Mouse (Mus musculus): Measurements from ENCODE around the gene Olfr853. TPM values are rescaled to one million over a fixed set of nuclear protein-coding genes. Genes with fewer than 3 reads are reported as not detected.

Gene Olfr853
- polyA plus RNA-seq (2014; fragmentation: Nextera tagmentation; extraction: Ambion mirVana), result not detected in 2 replicates

GRCm38 (mm10) chr9:19540976-19541375 is at the start of gene Olfr853:
Olfr853 (minus strand) TSS chr9:19541076.
- H3K27ac ChIP-seq, result no peak within 1 kb of the TSS
- no peaks in the 10 kb centered on the region for H3K4me1 ChIP-seq (replicated peaks; ENCODE audit: control insufficient read depth, insufficient read depth, low read length)

GRCm38 (mm10) chr9:19582317-19582716 is 41.4 kb upstream of the Olfr853 start, which contains the start of gene Olfr855:
Olfr855 (plus strand) TSS chr9:19582617.
- DNase-seq (ENCODE audit: low spot score) (no peak), ATAC-seq (ENCODE audit: low FRiP score) (no peak)
- H3K4me3 ChIP-seq (replicated peaks; ENCODE audit: low read length), result no peak within 1 kb of the TSS
- H3K27ac ChIP-seq, result no peak within 1 kb of the TSS
- H3K9ac ChIP-seq, result no peak within 1 kb of the TSS
- no peaks in the 10 kb centered on the region for H3K36me3 ChIP-seq (replicated peaks; ENCODE audit: control insufficient read depth, insufficient read depth)
- no peaks in the 10 kb centered on the region for H3K4me1 ChIP-seq (replicated peaks; ENCODE audit: control insufficient read depth, insufficient read depth, low read length)
- H3K9me3 ChIP-seq (ENCODE audit: control insufficient read depth, low read length), result no peaks in the 10 kb centered on the region
- H3K4me2 ChIP-seq (replicated peaks), result no peak within 1 kb of the TSS
- no peaks in the 10 kb centered on the region for H3K27me3 ChIP-seq (ENCODE audit: control insufficient read depth, insufficient read depth, low read length)

More at GRCm38 (mm10) chr9:19540976-19541375, at the start of gene Olfr853:
- Histone ChIP-seq H3K9ac (no peak within 1 kb of the TSS), H3K9me3 (ENCODE audit: control insufficient read depth, low read length) (peaks cover 27% of the 10 kb centered on the region), H3K36me3 (replicated peaks; ENCODE audit: control insufficient read depth, insufficient read depth) (no peaks in the 10 kb centered on the region), H3K27me3 (ENCODE audit: control insufficient read depth, insufficient read depth, low read length) (no peaks in the 10 kb centered on the region), H3K4me2 (replicated peaks) (no peak within 1 kb of the TSS), H3K4me3 (replicated peaks; ENCODE audit: low read length) (no peak within 1 kb of the TSS)
- WGBS, result 83% methylated on average over 1 of the region's 1 CpGs
- no peak for ATAC-seq (ENCODE audit: low FRiP score)
- no peak for DNase-seq (ENCODE audit: low spot score)

DNA sequence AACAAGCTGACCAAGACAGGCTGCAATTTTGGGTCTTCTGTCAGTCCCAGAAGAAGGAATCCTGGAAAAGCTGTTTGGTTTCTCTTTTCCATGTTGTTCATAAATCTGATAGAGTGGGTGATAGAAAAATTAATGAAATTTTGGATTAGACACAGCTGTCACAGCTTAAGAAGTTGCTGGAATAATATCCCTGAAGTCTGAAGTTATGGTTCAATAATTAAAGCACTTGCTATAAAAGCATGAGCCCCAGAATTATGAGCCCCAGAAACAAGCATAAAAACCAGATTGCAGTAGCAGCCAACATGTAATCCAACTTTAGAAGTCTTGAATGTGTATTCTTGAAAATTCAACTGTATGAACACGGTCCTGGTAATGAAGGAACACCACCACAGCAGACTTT is 26.4 kb upstream of the Olfr853 start, which contains the start of gene Olfr854:
Olfr854 (minus strand) TSS at position 101 of the 400 bp plus-strand sequence.
- WGBS, result 82% methylated on average over 1 of the region's 1 CpGs
- no peak within 1 kb of the TSS for H3K27ac ChIP-seq
- DNase-seq (ENCODE audit: low spot score), result no peak
- ATAC-seq (ENCODE audit: low FRiP score), result no peak
- peaks cover 14% of the 10 kb centered on the region; the same call in 1 of the 2 replicates for H3K9me3 ChIP-seq (ENCODE audit: control insufficient read depth, low read length)
- H3K27me3 ChIP-seq (ENCODE audit: control insufficient read depth, insufficient read depth, low read length), result no peaks in the 10 kb centered on the region
- no peaks in the 10 kb centered on the region for H3K4me1 ChIP-seq (replicated peaks; ENCODE audit: control insufficient read depth, insufficient read depth, low read length)
- H3K4me2 ChIP-seq (replicated peaks), result no peak within 1 kb of the TSS
- no peaks in the 10 kb centered on the region for H3K36me3 ChIP-seq (replicated peaks; ENCODE audit: control insufficient read depth, insufficient read depth)
- H3K9ac ChIP-seq, result no peak within 1 kb of the TSS
- no peak within 1 kb of the TSS for H3K4me3 ChIP-seq (replicated peaks; ENCODE audit: low read length)

- Histone ChIP-seq H3K27me3 (ENCODE audit: control insufficient read depth, insufficient read depth, low read length) (no peaks in the 10 kb centered on the region), H3K4me2 (replicated peaks) (no peak within 1 kb of the TSS), H3K9me3 (ENCODE audit: control insufficient read depth, low read length) (peaks cover 15% of the 10 kb centered on the region; the same call in 1 of the 2 replicates), H3K4me3 (replicated peaks; ENCODE audit: low read length) (no peak within 1 kb of the TSS), H3K36me3 (replicated peaks; ENCODE audit: control insufficient read depth, insufficient read depth) (no peaks in the 10 kb centered on the region), H3K4me1 (replicated peaks; ENCODE audit: control insufficient read depth, insufficient read depth, low read length) (no peaks in the 10 kb centered on the region), H3K27ac (no peak within 1 kb of the TSS), H3K9ac (no peak within 1 kb of the TSS)
- ATAC-seq (ENCODE audit: low FRiP score) (no peak), DNase-seq (ENCODE audit: low spot score) (no peak)
Measured at GRCm38 (mm10) chr9:19492995-19493394, 47.9 kb downstream of the Olfr853 start, which contains the start of gene Olfr851. Olfr851 (plus strand) TSS chr9:19493295.

Other genes starting within 250 kb of the Olfr853 start
- gene Olfr844, start 224.7 kb downstream of the Olfr853 start, polyA plus RNA-seq (2014; fragmentation: Nextera tagmentation; extraction: Ambion mirVana), result not detected in 2 replicates
- not detected in 2 replicates for gene Olfr845, start 204.6 kb downstream of the Olfr853 start, polyA plus RNA-seq (2014; fragmentation: Nextera tagmentation; extraction: Ambion mirVana)
- not detected in 2 replicates for gene Olfr846, start 177.1 kb downstream of the Olfr853 start, polyA plus RNA-seq (2014; fragmentation: Nextera tagmentation; extraction: Ambion mirVana)
- not detected in 2 replicates for gene Olfr847, start 162.4 kb downstream of the Olfr853 start, polyA plus RNA-seq (2014; fragmentation: Nextera tagmentation; extraction: Ambion mirVana)
- not detected in 2 replicates for gene Olfr849, start 100.8 kb downstream of the Olfr853 start, polyA plus RNA-seq (2014; fragmentation: Nextera tagmentation; extraction: Ambion mirVana)
- not detected in 2 replicates for gene Olfr850, start 62.8 kb downstream of the Olfr853 start, polyA plus RNA-seq (2014; fragmentation: Nextera tagmentation; extraction: Ambion mirVana)
- not detected in 2 replicates for gene Olfr851, start 47.8 kb downstream of the Olfr853 start, polyA plus RNA-seq (2014; fragmentation: Nextera tagmentation; extraction: Ambion mirVana)
- not detected in 2 replicates for gene Olfr854, start 26.3 kb upstream of the Olfr853 start, polyA plus RNA-seq (2014; fragmentation: Nextera tagmentation; extraction: Ambion mirVana)
- gene Olfr855, start 41.5 kb upstream of the Olfr853 start, polyA plus RNA-seq (2014; fragmentation: Nextera tagmentation; extraction: Ambion mirVana), result not detected in 2 replicates
- gene Zfp317, start 81.0 kb upstream of the Olfr853 start, polyA plus RNA-seq (2014; fragmentation: Nextera tagmentation; extraction: Ambion mirVana), result 34.3 and 34.8 TPM in 2 replicates
- not detected in 2 replicates for gene Olfr857, start 168.4 kb upstream of the Olfr853 start, polyA plus RNA-seq (2014; fragmentation: Nextera tagmentation; extraction: Ambion mirVana)
- not detected in 2 replicates for gene Olfr58, start 239.2 kb upstream of the Olfr853 start, polyA plus RNA-seq (2014; fragmentation: Nextera tagmentation; extraction: Ambion mirVana)

Measured in hindbrain, embryonic 14.5 days (tissue).